Mouse (Mus musculus) neural tube, embryonic 12.5 days (tissue): ENCODE data around the gene Pusl1. TPM values are rescaled to one million over a fixed set of nuclear protein-coding genes. Genes with fewer than 3 reads are reported as not detected.
A peak's percentile ranks its signal among the peaks of the same experiment; 100 is the strongest.

Experiments used
- ATAC-seq: fragments of 200-750 bp; cut with Nextera tagmentation; 2 replicates; pipeline ENCODE4 v1.8.0; 2017; ENCODE audit warnings: low read depth, mild to moderate bottlenecking, moderate TSS enrichment, moderate library complexity; ENCODE audit not compliant: low FRiP score
- H3K27ac ChIP-seq: fragments of 300-500 bp; sonication (generic); 2 replicates; pipeline ENCODE4 v1.5.1; 2016
- H3K27me3 ChIP-seq: fragments of 300-500 bp; sonication (generic); replicated peaks from 2 replicates; pipeline ENCODE4 v1.6.1; 2016; ENCODE audit warnings: mild to moderate bottlenecking
- H3K36me3 ChIP-seq: fragments of 300-500 bp; sonication (generic); 2 replicates; pipeline ENCODE4 v1.6.1; 2016; ENCODE audit warnings: mild to moderate bottlenecking
- H3K4me1 ChIP-seq: fragments of 300-500 bp; sonication (generic); 2 replicates; pipeline ENCODE4 v1.6.1; 2016
- H3K4me2 ChIP-seq: fragments of 300-500 bp; sonication (generic); replicated peaks from 2 replicates; pipeline ENCODE4 v1.6.1; 2016; ENCODE audit warnings: mild to moderate bottlenecking
- H3K4me3 ChIP-seq: fragments of 300-500 bp; sonication (generic); 2 replicates; pipeline ENCODE4 v1.5.1; 2016
- H3K9ac ChIP-seq: fragments of 300-500 bp; sonication (generic); 2 replicates; pipeline ENCODE4 v1.6.1; 2016; ENCODE audit warnings: mild to moderate bottlenecking
- H3K9me3 ChIP-seq: fragments of 300-500 bp; sonication (generic); 2 replicates; pipeline ENCODE4 v1.6.1; 2016; ENCODE audit warnings: mild to moderate bottlenecking
- WGBS: fragments of 180-500 bp; shearing (Covaris S2); methylation state at CpG from one replicate; pipeline ENCODE4 v1.1.7; 2016; 5-methylcytosine and 5-hydroxymethylcytosine counted together
- polyA plus RNA-seq: library from polyadenylated mRNA; unstranded; fragments of >200 nt; fragmentation: Nextera tagmentation; extraction: Ambion mirVana; gene quantifications from 2 replicates; pipeline ENCODE4 v1.2.1, GENCODE M21; 2016

Pusl1 gene
- polyA plus RNA-seq = 46.6 and 52.0 TPM in 2 replicates

DNA sequence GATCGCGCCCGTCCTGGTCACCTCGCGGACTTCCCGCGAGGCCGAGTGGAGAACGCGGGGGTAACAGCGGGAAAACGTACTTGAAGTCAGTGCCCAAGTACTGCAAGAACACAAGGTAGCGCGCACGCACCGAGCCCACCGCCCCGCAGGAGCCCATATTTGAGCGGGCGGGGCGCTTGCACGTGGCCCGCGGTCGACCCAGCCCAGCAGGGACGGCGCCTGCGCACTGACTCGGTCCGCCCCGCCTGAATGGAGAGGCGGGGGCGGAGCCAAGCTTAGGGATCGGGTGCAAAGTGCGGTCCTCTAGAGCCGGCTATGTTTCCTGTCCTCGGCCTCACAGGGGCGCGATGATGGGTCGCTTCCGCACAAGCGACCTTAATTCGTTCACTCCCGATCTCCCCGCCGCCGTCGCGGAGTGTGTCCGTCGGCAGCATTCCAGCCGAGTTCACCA is at the start of gene Pusl1, which contains the start of gene Acap3:
Gene Pusl1, minus strand, starts transcription at position 231 of the 451 bp plus-strand sequence.
Gene Acap3, plus strand, starts transcription at position 272 of the 451 bp plus-strand sequence.
- H3K9ac ChIP-seq = peak within 1 kb of the TSS; percentile 91
- ATAC-seq = peak; percentile 83
- H3K9me3 ChIP-seq = no peaks in the 10 kb centered on the region
- peak within 1 kb of the TSS; percentile 99 for H3K4me2 ChIP-seq
- peak within 1 kb of the TSS; percentile 92 for H3K4me3 ChIP-seq
- peak within 1 kb of the TSS; percentile 97 for H3K27ac ChIP-seq
- under 1% methylated on average over 52 of the region's 52 CpGs for WGBS
- H3K27me3 ChIP-seq = no peaks in the 10 kb centered on the region
- H3K4me1 ChIP-seq = peaks cover 40% of the 10 kb centered on the region
- peaks cover 39% of the 10 kb centered on the region for H3K36me3 ChIP-seq

GRCm38 (mm10) chr4:155932031-155932430 is 40.5 kb upstream of the Pusl1 start:
- Histone ChIP-seq H3K4me3 (no peak overlapping the region), H3K27me3 (no peaks in the 10 kb centered on the region), H3K36me3 (no peaks in the 10 kb centered on the region), H3K9ac (no peak overlapping the region), H3K4me1 (no peaks in the 10 kb centered on the region), H3K9me3 (no peaks in the 10 kb centered on the region), H3K4me2 (no peak overlapping the region), H3K27ac (no peak overlapping the region)
- no peak for ATAC-seq
- WGBS = 56% methylated on average over 1 of the region's 1 CpGs

GRCm38 (mm10) chr4:155908751-155909150 is 17.2 kb upstream of the Pusl1 start:
- H3K4me2 ChIP-seq = no peak overlapping the region
- no peaks in the 10 kb centered on the region for H3K9me3 ChIP-seq
- no peak overlapping the region for H3K27ac ChIP-seq
- no peak overlapping the region for H3K9ac ChIP-seq
- H3K27me3 ChIP-seq = no peaks in the 10 kb centered on the region
- no peak for ATAC-seq
- 93% methylated on average over 4 of the region's 4 CpGs for WGBS
- no peak overlapping the region for H3K4me3 ChIP-seq
- no peaks in the 10 kb centered on the region for H3K4me1 ChIP-seq
- peaks cover 34% of the 10 kb centered on the region for H3K36me3 ChIP-seq

DNA sequence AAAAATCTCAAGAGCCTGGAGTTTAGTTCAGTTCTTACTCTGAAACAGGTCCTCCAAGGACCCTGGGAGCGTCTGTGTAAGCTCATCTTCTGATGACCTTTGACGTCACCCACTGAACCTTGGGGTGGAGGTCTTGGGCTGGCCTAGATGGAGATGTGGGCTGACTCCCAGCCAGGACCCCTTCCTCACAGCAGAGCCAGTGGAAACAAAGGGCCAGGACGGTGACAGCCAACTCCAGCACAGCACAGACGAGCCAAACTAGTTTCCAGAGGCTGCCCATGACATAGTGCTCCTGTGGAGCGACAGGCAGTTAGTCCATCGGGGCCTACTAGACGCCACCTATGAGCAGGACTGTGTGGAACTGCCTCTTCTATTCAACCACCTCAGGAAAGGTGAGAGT is 16.7 kb upstream of the Pusl1 start:
- Histone ChIP-seq H3K27ac (no peak overlapping the region), H3K4me1 (no peaks in the 10 kb centered on the region), H3K9ac (no peak overlapping the region), H3K4me2 (no peak overlapping the region), H3K4me3 (no peak overlapping the region), H3K9me3 (no peaks in the 10 kb centered on the region), H3K36me3 (peaks cover 39% of the 10 kb centered on the region), H3K27me3 (no peaks in the 10 kb centered on the region)
- 78% methylated on average over 7 of the region's 7 CpGs for WGBS
- ATAC-seq = no peak

DNA sequence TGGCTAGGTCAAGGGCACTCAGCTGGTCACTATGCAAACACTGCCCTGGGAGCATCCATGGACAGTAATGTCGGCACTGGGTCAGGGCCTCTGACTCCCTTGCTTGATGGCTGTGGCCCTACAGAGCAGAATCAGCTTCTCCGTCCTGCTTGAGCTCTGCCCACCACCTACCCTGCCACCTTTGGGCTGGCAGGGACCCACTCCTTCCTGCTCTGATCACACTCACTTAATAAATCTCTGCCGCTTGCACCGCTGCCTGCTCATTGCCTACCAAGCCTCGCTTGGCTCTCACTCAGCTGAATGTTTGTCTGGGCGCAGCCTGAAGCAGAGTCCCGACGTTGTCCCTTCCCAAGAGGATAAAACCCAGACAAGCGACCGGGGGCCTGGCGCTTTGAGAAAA is 15.4 kb upstream of the Pusl1 start:
- no peak overlapping the region for H3K4me2 ChIP-seq
- no peaks in the 10 kb centered on the region for H3K9me3 ChIP-seq
- no peaks in the 10 kb centered on the region for H3K4me1 ChIP-seq
- no peak overlapping the region for H3K4me3 ChIP-seq
- WGBS = 88% methylated on average over 11 of the region's 11 CpGs
- no peak for ATAC-seq
- no peak overlapping the region for H3K9ac ChIP-seq
- H3K27ac ChIP-seq = no peak overlapping the region
- no peaks in the 10 kb centered on the region for H3K27me3 ChIP-seq
- peaks cover 52% of the 10 kb centered on the region for H3K36me3 ChIP-seq

- H3K27me3 ChIP-seq = no peaks in the 10 kb centered on the region
- no peaks in the 10 kb centered on the region for H3K9me3 ChIP-seq
- WGBS = 87% methylated on average over 9 of the region's 9 CpGs
- no peaks in the 10 kb centered on the region for H3K4me1 ChIP-seq
- peaks cover 60% of the 10 kb centered on the region for H3K36me3 ChIP-seq
- no peak overlapping the region for H3K4me3 ChIP-seq
- H3K4me2 ChIP-seq = no peak overlapping the region
- no peak for ATAC-seq
- H3K9ac ChIP-seq = no peak overlapping the region
- H3K27ac ChIP-seq = no peak overlapping the region
Observed at GRCm38 (mm10) chr4:155906125-155906524, 14.5 kb upstream of the Pusl1 start.

DNA sequence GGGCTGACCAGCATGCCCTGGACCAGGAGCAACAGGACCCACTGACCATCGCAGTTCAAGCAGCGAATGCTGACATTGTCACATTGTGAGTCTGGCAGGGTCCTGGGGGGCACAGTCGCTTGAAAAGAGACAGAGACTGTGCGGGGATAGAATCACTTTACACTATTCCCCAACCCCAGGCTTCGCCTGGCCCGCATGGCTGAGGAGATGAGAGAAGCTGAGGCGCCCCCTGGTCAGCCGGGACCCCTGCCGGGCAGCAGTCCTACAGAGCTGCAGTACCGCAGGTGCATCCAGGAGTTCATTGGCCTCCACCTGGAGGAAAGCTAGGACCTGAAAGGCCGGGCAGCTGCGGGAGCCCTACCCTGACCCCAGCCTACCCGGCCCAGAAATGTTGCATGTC is 14.1 kb upstream of the Pusl1 start:
- Histone ChIP-seq H3K4me2 (no peak overlapping the region), H3K27ac (no peak overlapping the region), H3K4me1 (no peaks in the 10 kb centered on the region), H3K9me3 (no peaks in the 10 kb centered on the region), H3K27me3 (no peaks in the 10 kb centered on the region), H3K4me3 (no peak overlapping the region), H3K36me3 (peaks cover 65% of the 10 kb centered on the region), H3K9ac (no peak overlapping the region)
- WGBS = 84% methylated on average over 13 of the region's 13 CpGs
- no peak for ATAC-seq

DNA sequence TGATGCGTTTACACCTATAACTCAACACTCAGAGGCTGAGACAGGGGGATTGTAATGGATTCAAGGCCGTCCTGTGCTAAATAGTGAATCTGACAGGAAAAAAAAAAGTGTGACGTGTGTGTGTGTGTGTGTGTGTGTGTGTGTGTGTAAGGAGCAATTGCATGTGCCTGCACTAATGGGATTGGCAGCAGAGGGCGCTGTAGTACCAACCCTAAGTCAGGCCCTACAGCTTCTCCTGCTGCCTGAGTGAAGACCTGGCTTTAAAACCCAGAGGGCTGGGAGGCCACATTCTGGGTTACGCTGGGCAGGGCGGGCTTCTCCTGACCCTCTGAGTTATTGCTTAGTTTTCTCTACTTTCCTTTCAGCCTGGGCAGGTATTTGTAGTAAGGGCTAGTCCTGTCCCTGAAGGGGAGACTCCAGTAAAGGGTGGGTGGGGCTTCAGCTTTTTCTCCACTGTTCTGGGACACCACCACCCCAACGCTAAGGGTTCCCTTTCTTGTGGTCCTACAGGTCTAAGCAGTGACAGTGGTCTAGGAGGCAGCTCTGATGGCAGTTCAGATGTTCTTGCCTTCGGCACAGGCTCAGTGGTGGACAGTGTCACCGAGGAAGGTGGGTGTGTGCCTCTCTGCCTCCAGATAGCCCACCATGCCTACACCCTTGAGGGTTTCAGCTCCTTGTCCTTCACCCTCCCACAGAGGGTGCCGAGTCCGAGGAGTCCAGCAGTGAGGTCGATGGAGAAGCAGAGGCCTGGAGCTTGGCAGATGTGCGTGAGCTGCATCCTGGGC is 12.9 kb upstream of the Pusl1 start:
- WGBS = 93% methylated on average over 13 of the region's 13 CpGs
- no peak overlapping the region for H3K4me2 ChIP-seq
- no peak for ATAC-seq

DNA sequence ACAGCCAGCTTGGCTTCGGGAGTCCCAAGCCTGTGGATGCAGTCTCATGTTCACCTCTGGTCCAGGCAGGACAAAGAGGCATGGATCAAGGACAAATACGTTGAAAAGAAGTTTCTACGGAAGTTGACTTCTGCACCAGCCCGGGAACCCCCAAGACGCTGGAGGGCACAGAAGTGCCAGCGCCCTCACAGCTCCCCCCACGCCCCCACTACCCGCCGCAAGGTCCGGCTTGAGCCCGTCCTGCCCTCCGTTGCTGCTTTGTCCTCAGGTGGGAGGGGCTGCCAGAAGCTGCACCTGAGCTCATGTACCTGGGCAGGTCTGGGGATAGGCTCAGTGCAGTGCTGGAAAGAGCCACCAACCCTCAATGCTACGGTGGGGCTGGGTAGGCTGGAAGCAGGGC is 11.7 kb upstream of the Pusl1 start:
- 94% methylated on average over 13 of the region's 13 CpGs for WGBS
- H3K9ac ChIP-seq = no peak overlapping the region
- H3K9me3 ChIP-seq = no peaks in the 10 kb centered on the region
- H3K4me1 ChIP-seq = no peaks in the 10 kb centered on the region
- no peak overlapping the region for H3K4me2 ChIP-seq
- H3K27ac ChIP-seq = no peak overlapping the region
- peaks cover 89% of the 10 kb centered on the region for H3K36me3 ChIP-seq
- H3K27me3 ChIP-seq = no peaks in the 10 kb centered on the region
- H3K4me3 ChIP-seq = no peak overlapping the region
- no peak for ATAC-seq

More for the DNA sequence above, 12.9 kb upstream of the Pusl1 start:
- Histone ChIP-seq H3K9ac (no peak overlapping the region), H3K4me3 (no peak overlapping the region), H3K27ac (no peak overlapping the region), H3K9me3 (no peaks in the 10 kb centered on the region), H3K36me3 (peaks cover 77% of the 10 kb centered on the region), H3K27me3 (no peaks in the 10 kb centered on the region), H3K4me1 (no peaks in the 10 kb centered on the region)

DNA sequence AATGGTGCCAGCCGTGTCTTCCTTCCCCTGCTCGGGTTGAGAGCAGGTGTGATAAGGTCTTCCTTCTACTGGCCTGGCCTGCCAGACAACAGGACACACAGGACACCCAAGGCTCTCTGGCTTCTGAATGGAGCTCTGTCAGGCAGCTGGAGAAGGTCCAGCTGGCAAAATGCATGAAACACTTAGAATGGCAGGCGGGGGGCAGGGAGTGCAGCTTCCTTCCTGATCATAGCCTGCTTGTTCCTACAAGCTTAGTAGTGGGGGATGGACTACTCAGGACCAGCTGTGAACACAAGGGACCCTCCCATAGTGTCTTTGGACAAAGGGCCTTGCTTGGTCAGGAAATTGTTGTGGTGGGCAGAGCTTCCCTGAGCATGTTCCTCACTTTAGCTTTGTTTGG is 9.6 kb upstream of the Pusl1 start:
- Histone ChIP-seq H3K36me3 (peaks cover 94% of the 10 kb centered on the region), H3K27me3 (no peaks in the 10 kb centered on the region), H3K4me1 (no peaks in the 10 kb centered on the region), H3K4me2 (no peak overlapping the region), H3K9me3 (no peaks in the 10 kb centered on the region), H3K27ac (no peak overlapping the region), H3K9ac (no peak overlapping the region), H3K4me3 (no peak overlapping the region)
- WGBS = 83% methylated on average over 3 of the region's 3 CpGs
- no peak for ATAC-seq

DNA sequence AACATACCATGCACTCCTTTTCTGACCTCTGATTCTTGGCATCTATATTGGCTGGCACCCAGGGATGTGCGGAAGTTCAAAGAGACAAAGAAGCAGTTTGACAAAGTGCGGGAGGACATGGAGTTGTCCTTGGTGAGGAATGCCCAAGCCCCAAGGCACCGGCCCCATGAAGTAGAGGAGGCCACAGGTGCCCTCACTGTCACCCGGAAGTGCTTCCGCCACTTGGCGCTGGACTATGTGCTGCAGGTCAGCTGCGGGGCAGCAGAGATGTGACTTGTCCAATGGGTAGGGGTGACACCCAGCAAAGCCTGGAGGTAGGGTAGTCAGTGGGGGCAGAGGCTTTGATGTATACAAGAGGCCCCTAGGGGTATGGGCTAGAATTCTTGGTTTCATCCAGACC is 7.8 kb upstream of the Pusl1 start:
- H3K9ac ChIP-seq = no peak overlapping the region
- peaks cover 80% of the 10 kb centered on the region for H3K36me3 ChIP-seq
- H3K4me1 ChIP-seq = peaks cover 12% of the 10 kb centered on the region
- 97% methylated on average over 7 of the region's 7 CpGs for WGBS
- H3K9me3 ChIP-seq = no peaks in the 10 kb centered on the region
- H3K4me2 ChIP-seq = no peak overlapping the region
- no peaks in the 10 kb centered on the region for H3K27me3 ChIP-seq
- no peak overlapping the region for H3K4me3 ChIP-seq
- H3K27ac ChIP-seq = no peak overlapping the region
- no peak for ATAC-seq

DNA sequence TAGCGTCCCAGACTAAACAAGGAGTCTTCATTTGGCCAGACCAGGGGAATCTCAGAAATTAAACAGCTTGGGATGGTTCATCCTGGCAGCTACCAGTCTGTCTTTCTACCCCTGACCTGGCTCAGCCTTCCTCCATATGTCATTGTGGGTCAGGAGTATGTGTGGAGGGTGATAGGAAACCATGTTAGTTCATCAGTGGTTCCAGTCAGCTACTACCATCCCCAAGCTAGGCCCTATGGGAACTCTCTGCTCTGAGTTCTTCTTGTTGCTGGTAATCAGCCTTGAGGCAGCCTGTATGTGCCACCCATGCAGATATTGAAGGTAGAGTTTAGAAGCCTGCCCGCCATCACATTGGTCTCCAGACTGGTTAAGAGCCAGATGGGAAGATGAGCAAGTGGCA is 6.7 kb upstream of the Pusl1 start:
- Histone ChIP-seq H3K27ac (no peak overlapping the region), H3K4me2 (no peak overlapping the region), H3K9me3 (no peaks in the 10 kb centered on the region), H3K4me3 (no peak overlapping the region), H3K4me1 (peaks cover 22% of the 10 kb centered on the region), H3K27me3 (no peaks in the 10 kb centered on the region), H3K36me3 (peaks cover 69% of the 10 kb centered on the region), H3K9ac (no peak overlapping the region)
- 97% methylated on average over 2 of the region's 2 CpGs for WGBS
- no peak for ATAC-seq

DNA sequence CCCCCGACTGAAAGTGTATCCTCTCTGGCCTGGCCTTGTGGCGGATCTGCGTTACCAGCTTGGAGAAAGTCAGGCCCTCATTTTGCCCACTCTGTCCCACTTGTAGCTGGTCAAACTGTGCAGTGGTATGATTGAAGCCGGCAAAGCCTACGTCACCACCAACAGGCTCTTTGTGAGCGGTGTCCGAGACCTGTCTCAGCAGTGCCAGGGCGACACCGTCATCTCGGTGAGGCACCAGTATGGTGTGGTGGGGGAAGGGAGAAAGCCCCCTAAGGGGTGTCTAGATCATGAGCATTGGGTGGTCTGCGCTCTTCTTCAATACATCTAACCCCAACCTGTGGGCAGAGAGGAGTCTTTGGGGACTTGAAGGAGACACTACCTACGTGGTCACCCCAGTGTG is 4.9 kb upstream of the Pusl1 start:
- ATAC-seq = no peak
- peaks cover 29% of the 10 kb centered on the region for H3K4me1 ChIP-seq
- H3K9ac ChIP-seq = no peak overlapping the region
- no peak overlapping the region for H3K4me3 ChIP-seq
- peaks cover 51% of the 10 kb centered on the region for H3K36me3 ChIP-seq
- no peak overlapping the region for H3K4me2 ChIP-seq
- no peaks in the 10 kb centered on the region for H3K9me3 ChIP-seq
- 96% methylated on average over 12 of the region's 12 CpGs for WGBS
- no peak overlapping the region for H3K27ac ChIP-seq
- no peaks in the 10 kb centered on the region for H3K27me3 ChIP-seq
